Mouse (Mus musculus) kidney, adult 10 weeks (tissue): ENCODE measurements around the gene Gtdc1. TPM values are rescaled to one million over a fixed set of nuclear protein-coding genes. Genes with fewer than 3 reads are reported as not detected.

Source experiments
- polyA plus RNA-seq: library from polyadenylated mRNA; stranded (reverse); fragments of 350-450 nt; fragmentation: Illumina TruSeq; extraction: RNeasy Lipid Tissue Mini Kit (QIAGEN cat#74804); gene quantifications from one replicate; pipeline ENCODE4 v1.2.3, GENCODE M21; 2014; ENCODE audit warnings: low read depth, low replicate concordance

The Gtdc1 gene
- 25.6 TPM for polyA plus RNA-seq

DNA sequence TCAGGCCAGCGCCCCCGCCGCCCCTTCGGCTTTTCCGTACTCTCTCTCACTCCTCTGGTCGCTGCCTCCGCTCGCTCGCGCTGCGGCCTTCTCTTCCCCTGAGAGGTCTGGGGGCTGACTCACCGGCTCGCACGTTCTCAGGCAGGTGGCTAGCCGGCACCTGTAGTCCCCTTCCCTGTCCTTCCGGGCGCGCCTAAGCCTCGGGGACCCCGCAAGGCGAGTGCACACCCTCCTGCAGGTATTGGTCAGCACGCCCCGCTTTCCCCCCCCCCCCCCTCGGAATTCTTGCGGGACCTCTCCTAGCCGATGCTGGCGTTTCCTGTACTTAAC lies at the start of gene Gtdc1:
Gene Gtdc1 (minus strand): TSS at position 176 of the 330 bp plus-strand sequence.

Other genes with a start within 250 kb of the Gtdc1 start
- 26.6 TPM for gene Zeb2, start 189.7 kb upstream of the Gtdc1 start, polyA plus RNA-seq